Mouse (Mus musculus) testis, postnatal 14 days (tissue): ENCODE measurements around the gene Zfp26.
A peak's percentile ranks its signal among the peaks of the same experiment; 100 is the strongest.

Experiments used
- DNase-seq: peaks from one replicate; pipeline ENCODE4 v3.0.0; 2021; ENCODE audit warnings: low spot score

Zfp26 gene

GRCm38 (mm10) chr9:20459377-20460317 lies at the start of gene Zfp26:
Gene Zfp26, minus strand, starts transcription at chr9:20460162.
- peak; percentile 81 for DNase-seq

DNA sequence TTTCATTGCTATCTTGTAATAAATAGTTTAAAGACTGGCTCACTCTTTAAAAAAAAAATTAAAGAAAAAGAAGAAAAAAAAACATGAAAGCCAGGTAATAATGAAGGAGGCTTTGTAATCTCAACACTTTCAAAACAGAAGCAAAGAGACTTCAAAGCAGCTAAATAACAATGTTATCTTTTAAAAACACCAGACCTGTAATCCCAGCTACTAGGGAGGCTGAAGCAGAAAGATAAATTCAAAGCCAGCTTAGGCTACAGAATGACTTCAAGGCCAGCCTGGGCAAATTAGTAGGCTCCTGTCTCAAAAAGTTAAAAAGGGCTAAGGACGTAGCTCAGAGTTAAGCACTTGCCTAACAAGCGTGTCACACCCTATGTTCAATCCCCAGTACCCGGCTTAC lies 49.7 kb upstream of the Zfp26 start:
- no peak for DNase-seq

DNA sequence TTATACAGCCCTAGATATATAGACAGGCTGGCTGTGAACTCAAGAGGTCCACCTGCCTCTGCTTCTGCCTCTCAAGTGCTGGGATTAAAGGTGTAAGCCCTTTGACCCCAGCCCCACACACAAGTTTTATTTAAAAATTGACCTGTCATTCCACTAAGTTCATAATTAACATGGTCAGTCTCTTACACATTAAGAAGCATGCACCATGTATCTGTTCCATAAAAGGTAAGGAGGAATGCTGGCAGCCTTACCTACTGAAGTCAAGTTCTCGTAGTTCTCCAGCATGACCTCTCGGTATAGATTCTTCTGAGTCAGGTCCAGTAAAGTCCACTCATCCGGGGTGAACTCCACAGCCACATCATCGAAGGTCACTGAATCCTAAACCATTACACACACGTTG lies 44.8 kb upstream of the Zfp26 start:
- no peak for DNase-seq

DNA sequence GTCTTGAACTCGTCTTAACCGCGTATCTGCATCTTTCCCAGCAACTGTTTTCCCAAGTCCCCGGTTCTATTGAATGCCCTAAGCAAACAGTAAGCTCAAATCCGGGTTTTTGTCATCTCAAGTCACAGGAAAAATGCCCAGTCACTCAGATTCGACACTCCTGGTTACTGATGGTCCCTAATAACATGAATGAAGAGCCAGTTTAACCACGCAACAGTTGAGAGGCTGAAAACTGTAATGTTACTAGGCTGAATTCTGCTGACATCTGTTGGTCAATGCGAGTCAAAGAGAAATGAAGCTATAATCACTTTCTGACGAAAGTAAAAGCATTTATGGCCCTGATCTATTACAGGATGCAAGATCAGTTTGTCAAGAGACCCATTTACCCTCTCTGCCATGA lies 33.3 kb upstream of the Zfp26 start:
- DNase-seq, result no peak

GRCm38 (mm10) chr9:20492527-20493233 lies 32.7 kb upstream of the Zfp26 start, which contains the start of gene Zfp426:
Gene Zfp426, minus strand, starts transcription at chr9:20492746.
- DNase-seq, result peak; percentile 85

GRCm38 (mm10) chr9:20491858-20492526 lies 32.0 kb upstream of the Zfp26 start:
- DNase-seq, result no peak

DNA sequence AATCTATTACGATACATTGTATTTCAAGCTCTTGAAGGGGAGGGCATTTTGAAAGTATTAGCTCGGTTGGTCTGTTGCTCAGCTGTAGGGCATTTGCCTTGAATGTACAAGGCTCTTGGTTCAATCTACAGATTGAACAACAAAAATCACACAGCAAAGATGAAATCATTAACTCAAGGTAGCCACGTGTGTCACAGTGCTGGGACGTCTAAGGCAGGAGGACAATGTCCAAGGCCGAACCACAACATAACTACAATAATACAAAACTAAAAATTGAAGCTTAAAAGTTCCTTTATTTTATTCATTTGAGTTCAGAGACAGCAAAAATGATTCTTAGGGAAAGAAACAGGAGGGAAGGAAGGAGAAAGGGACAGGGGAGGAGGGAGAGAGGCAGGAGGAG lies 29.6 kb upstream of the Zfp26 start:
- no peak for DNase-seq

GRCm38 (mm10) chr9:20479396-20479795 lies 19.4 kb upstream of the Zfp26 start:
- no peak for DNase-seq

DNA sequence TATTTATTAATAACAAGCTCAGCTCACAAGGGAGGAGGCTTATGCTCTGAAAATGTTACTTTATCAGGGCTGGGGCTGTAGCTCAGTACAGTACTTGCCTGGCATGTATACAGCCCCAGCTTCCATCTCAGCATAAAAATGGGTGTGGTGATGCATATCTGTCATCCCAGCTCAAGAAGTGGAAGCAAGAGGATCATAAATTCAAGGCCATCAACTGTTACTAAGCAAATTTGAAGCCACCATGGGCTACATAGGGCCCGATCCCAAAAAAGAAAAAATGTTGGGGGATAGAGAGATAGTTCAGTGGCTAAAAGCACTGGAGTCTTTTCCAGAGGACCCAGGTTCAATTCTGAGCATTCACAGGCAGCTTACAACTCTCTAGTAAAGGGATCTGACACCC lies 16.7 kb upstream of the Zfp26 start:
- no peak for DNase-seq

DNA sequence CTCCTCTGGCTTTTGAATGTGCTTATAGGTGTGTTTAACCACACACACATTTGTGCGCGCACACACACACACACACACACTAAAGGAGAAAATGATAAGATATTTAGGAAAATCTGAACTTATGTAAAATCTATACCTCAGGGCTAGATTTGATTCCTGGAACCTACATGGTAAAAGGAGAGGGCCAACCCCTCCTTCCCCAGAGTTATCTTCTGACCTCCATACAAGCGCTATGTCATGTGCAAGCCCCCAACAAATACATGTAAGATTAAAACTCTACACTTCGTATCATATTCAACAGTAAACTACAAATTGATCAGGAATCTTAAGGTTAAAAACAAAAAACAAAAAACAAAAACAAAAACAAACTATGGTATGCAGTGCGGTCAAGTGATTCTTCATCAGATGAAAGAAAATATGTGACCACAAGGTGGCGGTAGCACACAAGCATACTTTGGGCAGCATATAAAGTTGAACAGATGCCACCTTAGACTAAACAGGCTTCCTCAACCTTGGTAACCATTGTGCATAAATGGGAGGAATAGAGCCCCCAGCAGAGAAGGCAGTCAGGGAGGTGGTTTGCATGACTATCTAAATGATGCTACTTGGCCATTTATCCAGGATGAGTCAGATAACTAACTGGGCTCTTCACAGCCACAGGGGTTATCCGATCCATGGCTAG lies 6.9 kb upstream of the Zfp26 start:
- peak; percentile 10 for DNase-seq

- DNase-seq, result no peak
Observed at GRCm38 (mm10) chr9:20453647-20454046, 6.3 kb downstream of the Zfp26 start.

- DNase-seq, result no peak
Observed at GRCm38 (mm10) chr9:20451493-20451892, 8.5 kb downstream of the Zfp26 start.

- no peak for DNase-seq
Observed at GRCm38 (mm10) chr9:20443183-20443783, 16.7 kb downstream of the Zfp26 start.

GRCm38 (mm10) chr9:20430004-20430403 lies 30.0 kb downstream of the Zfp26 start:
- no peak for DNase-seq

GRCm38 (mm10) chr9:20411460-20411859 lies 48.5 kb downstream of the Zfp26 start:
- no peak for DNase-seq

DNA sequence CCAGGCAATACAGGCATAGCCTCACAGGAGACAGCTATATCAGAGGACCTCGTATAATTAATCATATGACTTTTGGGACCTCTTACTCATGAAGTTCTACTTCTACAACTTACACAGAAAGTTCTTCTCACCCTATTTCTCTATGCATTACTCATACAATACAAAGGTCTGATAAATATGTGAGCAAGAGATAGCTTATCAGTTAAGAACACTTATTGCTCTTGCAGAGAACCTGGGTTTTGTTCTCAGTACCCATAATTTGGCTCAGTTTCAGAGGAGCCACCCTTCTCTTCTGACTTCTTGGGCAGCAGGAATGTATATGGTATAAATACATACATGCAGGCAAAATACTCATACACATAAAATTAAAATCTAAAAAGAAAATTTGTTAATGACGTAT lies 50.6 kb downstream of the Zfp26 start:
- DNase-seq, result no peak

GRCm38 (mm10) chr9:20385343-20385703 lies 74.6 kb downstream of the Zfp26 start:
- DNase-seq, result no peak

DNA sequence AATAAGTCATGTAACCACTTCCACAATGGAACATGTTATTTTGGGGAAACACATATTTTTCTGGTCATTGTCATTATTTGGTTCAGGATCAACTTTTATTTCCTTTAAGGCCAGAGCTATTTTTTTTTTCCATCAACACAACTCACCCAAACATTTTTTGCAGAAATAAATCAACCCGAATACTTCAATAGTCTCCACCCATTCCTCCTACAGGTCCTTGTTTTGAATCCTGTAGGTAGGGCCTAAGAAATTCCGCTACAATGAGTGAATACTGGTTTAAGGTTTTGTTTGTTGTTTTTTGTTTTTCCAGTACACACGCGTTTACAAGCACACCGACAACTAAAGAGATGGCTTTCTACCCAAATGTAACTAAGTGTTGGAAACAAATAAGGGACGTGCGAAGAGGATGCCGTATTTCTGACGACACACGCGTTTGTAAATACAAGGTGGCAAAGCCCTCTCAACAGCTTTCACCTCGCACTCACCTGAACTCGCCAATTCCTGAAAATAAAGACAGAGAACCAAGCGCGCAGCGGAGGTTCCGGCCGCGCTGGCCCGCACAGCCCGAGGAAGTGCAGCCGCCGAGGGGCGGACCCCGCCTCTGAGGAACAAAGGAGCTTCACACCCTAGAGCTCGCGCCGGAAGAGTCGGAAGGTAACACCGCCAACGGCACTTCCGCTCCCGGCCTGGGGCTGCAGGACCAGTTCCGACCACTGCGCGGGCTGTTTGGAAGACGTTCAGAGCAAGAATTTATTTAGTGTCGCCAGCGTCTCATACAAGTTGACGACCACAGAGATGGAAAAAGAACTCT lies 75.2 kb downstream of the Zfp26 start, which contains the start of gene Zfp560:
Zfp560 (minus strand) TSS at position 646 of the 811 bp plus-strand sequence.
- DNase-seq, result peak; percentile 89

DNA sequence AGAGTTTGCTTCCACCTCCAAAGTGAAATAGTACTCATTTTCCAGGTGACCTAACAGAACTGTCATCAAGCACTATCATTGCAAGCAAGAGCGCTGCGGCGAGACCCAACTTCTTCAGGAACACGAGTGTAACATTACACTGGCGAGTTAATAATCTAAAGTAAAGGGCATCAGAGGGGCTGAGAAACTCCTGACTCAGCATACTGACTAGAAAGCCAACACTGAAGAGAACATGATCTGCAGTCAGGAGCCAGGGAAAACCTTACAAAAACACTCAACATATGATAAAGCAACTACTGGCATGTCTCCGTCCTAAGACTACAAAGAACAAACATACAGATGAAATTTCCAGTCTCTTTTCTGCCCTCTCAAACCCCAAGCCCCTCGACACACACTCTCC lies 76.3 kb downstream of the Zfp26 start:
- no peak for DNase-seq
